Mouse (Mus musculus) embryonic facial prominence, embryonic 13.5 days (tissue): Measurements from ENCODE around the gene Gm42517. TPM values are rescaled to one million over a fixed set of nuclear protein-coding genes. Genes with fewer than 3 reads are reported as not detected.

Source experiments
- ATAC-seq: fragments of 200-750 bp; cut with Nextera tagmentation; 2 replicates; pipeline ENCODE4 v1.8.0; 2017; ENCODE audit warnings: low read depth; ENCODE audit not compliant: insufficient number of reproducible peaks, insufficient read depth, low FRiP score, low TSS enrichment
- H3K27ac ChIP-seq: fragments of 300-500 bp; sonication (generic); 2 replicates; pipeline ENCODE4 v1.5.1; 2015; ENCODE audit warnings: moderate library complexity, mild to moderate bottlenecking, inconsistent platforms
- H3K27me3 ChIP-seq: fragments of 300-500 bp; sonication (generic); 2 replicates; pipeline ENCODE4 v1.6.1; 2015; ENCODE audit warnings: mild to moderate bottlenecking, inconsistent platforms
- H3K36me3 ChIP-seq: fragments of 300-500 bp; sonication (generic); 2 replicates; pipeline ENCODE4 v1.6.1; 2015; ENCODE audit warnings: mild to moderate bottlenecking, inconsistent platforms
- H3K4me1 ChIP-seq: fragments of 300-500 bp; sonication (generic); 2 replicates; pipeline ENCODE4 v1.6.1; 2015; ENCODE audit warnings: inconsistent platforms
- H3K4me2 ChIP-seq: fragments of 300-500 bp; sonication (generic); 2 replicates; pipeline ENCODE4 v1.6.1; 2015; ENCODE audit warnings: moderate library complexity, mild to moderate bottlenecking, inconsistent platforms
- H3K4me3 ChIP-seq: fragments of 300-500 bp; sonication (generic); 2 replicates; pipeline ENCODE4 v1.5.1; 2015; ENCODE audit warnings: mild to moderate bottlenecking, inconsistent platforms
- H3K9ac ChIP-seq: fragments of 300-500 bp; sonication (generic); 2 replicates; pipeline ENCODE4 v1.6.1; 2015; ENCODE audit warnings: mild to moderate bottlenecking, inconsistent platforms
- H3K9me3 ChIP-seq: fragments of 300-500 bp; sonication (generic); 2 replicates; pipeline ENCODE4 v1.6.1; 2016; ENCODE audit warnings: inconsistent platforms
- WGBS: fragments of 180-500 bp; shearing (Covaris S2); methylation state at CpG from one replicate; pipeline ENCODE4 v1.1.7; 2015; ENCODE audit warnings: mixed read lengths; 5-methylcytosine and 5-hydroxymethylcytosine counted together
- polyA plus RNA-seq: library from polyadenylated mRNA; unstranded; fragments of >200 nt; fragmentation: Nextera tagmentation; extraction: Ambion mirVana; gene quantifications from 2 replicates; pipeline ENCODE4 v1.2.1, GENCODE M21; 2015

Gene Gm42517
- polyA plus RNA-seq, 1 experiment from 2014 or later: 0.11 TPM

GRCm38 (mm10) chr5:108347843-108348242 lies 19.9 kb downstream of the Gm42517 start:
- Histone ChIP-seq H3K4me2 (no peak overlapping the region), H3K36me3 (peaks cover 43% of the 10 kb centered on the region), H3K4me1 (no peaks in the 10 kb centered on the region), H3K27me3 (no peaks in the 10 kb centered on the region), H3K27ac (no peak overlapping the region), H3K9ac (no peak overlapping the region), H3K4me3 (no peak overlapping the region), H3K9me3 (no peaks in the 10 kb centered on the region)
- WGBS: 54% methylated on average over 6 of the region's 6 CpGs
- no peak for ATAC-seq

GRCm38 (mm10) chr5:108345313-108346071 lies 22.2 kb downstream of the Gm42517 start:
- ATAC-seq: no peak
- Histone ChIP-seq H3K36me3 (peaks cover 36% of the 10 kb centered on the region), H3K27ac (no peak overlapping the region), H3K9ac (no peak overlapping the region), H3K27me3 (no peaks in the 10 kb centered on the region), H3K4me3 (no peak overlapping the region), H3K9me3 (no peaks in the 10 kb centered on the region), H3K4me1 (no peaks in the 10 kb centered on the region), H3K4me2 (no peak overlapping the region)
- 79% methylated on average over 10 of the region's 10 CpGs for WGBS

- ATAC-seq: no peak
- Histone ChIP-seq H3K9ac (no peak overlapping the region), H3K27me3 (no peaks in the 10 kb centered on the region), H3K9me3 (no peaks in the 10 kb centered on the region), H3K4me2 (no peak overlapping the region), H3K27ac (no peak overlapping the region), H3K36me3 (peaks cover 31% of the 10 kb centered on the region), H3K4me3 (no peak overlapping the region), H3K4me1 (no peaks in the 10 kb centered on the region)
- 88% methylated on average over 4 of the region's 4 CpGs for WGBS
Observed at GRCm38 (mm10) chr5:108343680-108344170, 24.0 kb downstream of the Gm42517 start.

- peaks cover 27% of the 10 kb centered on the region for H3K36me3 ChIP-seq
- no peak overlapping the region for H3K27ac ChIP-seq
- H3K9ac ChIP-seq: no peak overlapping the region
- no peaks in the 10 kb centered on the region for H3K9me3 ChIP-seq
- no peak overlapping the region for H3K4me3 ChIP-seq
- no peaks in the 10 kb centered on the region for H3K4me1 ChIP-seq
- no peak overlapping the region for H3K4me2 ChIP-seq
- no peak for ATAC-seq
- WGBS: 86% methylated on average over 3 of the region's 3 CpGs
- H3K27me3 ChIP-seq: no peaks in the 10 kb centered on the region
Observed at GRCm38 (mm10) chr5:108338049-108338448, 29.7 kb downstream of the Gm42517 start.

- no peak for ATAC-seq
- H3K4me1 ChIP-seq: no peaks in the 10 kb centered on the region
- H3K27ac ChIP-seq: no peak overlapping the region
- 82% methylated on average over 4 of the region's 4 CpGs for WGBS
- no peaks in the 10 kb centered on the region for H3K27me3 ChIP-seq
- H3K4me3 ChIP-seq: no peak overlapping the region
- H3K4me2 ChIP-seq: no peak overlapping the region
- no peaks in the 10 kb centered on the region for H3K9me3 ChIP-seq
- no peak overlapping the region for H3K9ac ChIP-seq
- H3K36me3 ChIP-seq: peaks cover 34% of the 10 kb centered on the region
Observed at GRCm38 (mm10) chr5:108337385-108337784, 30.3 kb downstream of the Gm42517 start.

- Histone ChIP-seq H3K36me3 (peaks cover 66% of the 10 kb centered on the region), H3K27ac (no peak overlapping the region)
- WGBS: 87% methylated on average over 1 of the region's 1 CpGs
Observed at GRCm38 (mm10) chr5:108331051-108331450, 36.7 kb downstream of the Gm42517 start.

More at GRCm38 (mm10) chr5:108331051-108331450, 36.7 kb downstream of the Gm42517 start:
- H3K4me3 ChIP-seq: no peak overlapping the region
- H3K4me2 ChIP-seq: no peak overlapping the region
- H3K9ac ChIP-seq: no peak overlapping the region
- H3K27me3 ChIP-seq: no peaks in the 10 kb centered on the region
- H3K9me3 ChIP-seq: no peaks in the 10 kb centered on the region
- H3K4me1 ChIP-seq: no peaks in the 10 kb centered on the region
- ATAC-seq: no peak

Other genes starting within 250 kb of the Gm42517 start
- 28.1 and 30.4 TPM in 2 replicates for gene Tmed5, start 235.3 kb downstream of the Gm42517 start, polyA plus RNA-seq
- 10.8 and 11.1 TPM in 2 replicates for gene Ccdc18, start 235.0 kb downstream of the Gm42517 start, polyA plus RNA-seq
- gene Dr1, start 99.0 kb downstream of the Gm42517 start, polyA plus RNA-seq: 45.4 and 47.0 TPM in 2 replicates
- 5.0 and 5.4 TPM in 2 replicates for gene Pigg, start 55.3 kb downstream of the Gm42517 start, polyA plus RNA-seq
- gene Pde6b, start 20.5 kb upstream of the Gm42517 start, polyA plus RNA-seq: 0.36 and 0.62 TPM in 2 replicates
- 451 and 456 TPM in 2 replicates for gene Atp5k, start 66.5 kb upstream of the Gm42517 start, polyA plus RNA-seq
- gene Mfsd7a, start 81.0 kb upstream of the Gm42517 start, polyA plus RNA-seq: 0.13 and 0.74 TPM in 2 replicates
- gene Pcgf3, start 93.3 kb upstream of the Gm42517 start, polyA plus RNA-seq: 22.8 and 30.4 TPM in 2 replicates
- gene Cplx1, start 182.1 kb upstream of the Gm42517 start, polyA plus RNA-seq: 0.66 and 1.0 TPM in 2 replicates